Mouse (Mus musculus): ENCODE results near the gene Numb.

The Numb gene

DNA sequence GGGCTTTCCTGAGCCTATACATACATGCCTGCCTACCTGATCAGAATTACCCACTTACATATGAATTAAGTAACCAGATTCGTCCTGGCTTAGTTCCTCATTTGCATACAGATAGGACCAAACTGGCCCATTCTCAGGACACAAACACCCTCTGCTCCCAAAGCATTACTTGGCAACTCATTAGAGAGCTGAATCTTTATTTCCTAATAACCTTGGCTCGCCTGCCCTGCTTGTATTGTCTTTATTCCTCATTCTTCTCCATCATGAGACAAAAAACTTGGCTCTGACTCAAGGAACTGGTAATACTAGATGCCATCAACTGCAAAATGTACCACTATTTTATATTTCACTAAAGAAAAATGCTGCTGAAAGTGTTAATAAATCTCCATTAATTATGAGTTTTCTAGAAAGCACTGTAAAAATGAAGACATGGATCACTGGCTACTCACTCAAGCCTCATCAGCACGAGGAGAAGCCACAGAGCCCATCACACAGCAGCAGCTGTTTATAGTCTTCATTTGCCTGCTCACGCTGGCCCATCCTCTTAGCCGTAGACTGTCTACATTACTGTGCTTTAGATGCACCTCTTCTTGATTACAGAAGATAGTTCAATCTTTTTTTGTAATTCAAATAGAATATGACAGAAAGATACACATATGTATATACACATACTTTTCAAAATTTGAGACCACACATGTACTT lies 69.1 kb downstream of the Numb start:
- DNase-seq (ENCODE audit: low read depth, low spot score), result no peak

DNA sequence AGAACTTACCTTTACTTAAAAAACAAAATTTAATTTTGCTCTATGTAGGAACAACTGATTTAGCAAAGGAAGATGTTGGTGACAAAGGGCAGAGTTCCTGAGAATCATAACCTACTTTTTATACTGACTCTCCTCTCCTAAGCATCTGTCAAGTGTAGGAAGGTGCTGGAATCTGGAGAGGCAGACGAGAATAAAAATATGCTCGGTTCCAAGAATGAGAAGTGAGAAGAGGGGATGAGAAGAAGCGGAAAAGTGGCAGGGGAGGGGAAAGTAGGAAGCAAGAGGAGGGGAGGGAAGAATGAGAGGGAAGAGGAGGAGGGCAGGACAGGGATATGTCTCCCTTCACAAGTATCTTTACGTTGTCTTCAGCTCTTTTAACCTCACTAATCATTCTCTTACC lies 71.4 kb downstream of the Numb start:
- DNase-seq (ENCODE audit: low read depth, low spot score), result no peak

GRCm38 (mm10) chr12:83848595-83849231 lies 73.0 kb downstream of the Numb start:
- DNase-seq (ENCODE audit: low read depth, low spot score), result no peak

GRCm38 (mm10) chr12:83847877-83848276 lies 73.9 kb downstream of the Numb start:
- no peak for DNase-seq (ENCODE audit: low read depth, low spot score)

- no peak for DNase-seq (ENCODE audit: low read depth, low spot score)
These were observed 78.9 kb downstream of the Numb start for GRCm38 (mm10) chr12:83842678-83843440.

DNA sequence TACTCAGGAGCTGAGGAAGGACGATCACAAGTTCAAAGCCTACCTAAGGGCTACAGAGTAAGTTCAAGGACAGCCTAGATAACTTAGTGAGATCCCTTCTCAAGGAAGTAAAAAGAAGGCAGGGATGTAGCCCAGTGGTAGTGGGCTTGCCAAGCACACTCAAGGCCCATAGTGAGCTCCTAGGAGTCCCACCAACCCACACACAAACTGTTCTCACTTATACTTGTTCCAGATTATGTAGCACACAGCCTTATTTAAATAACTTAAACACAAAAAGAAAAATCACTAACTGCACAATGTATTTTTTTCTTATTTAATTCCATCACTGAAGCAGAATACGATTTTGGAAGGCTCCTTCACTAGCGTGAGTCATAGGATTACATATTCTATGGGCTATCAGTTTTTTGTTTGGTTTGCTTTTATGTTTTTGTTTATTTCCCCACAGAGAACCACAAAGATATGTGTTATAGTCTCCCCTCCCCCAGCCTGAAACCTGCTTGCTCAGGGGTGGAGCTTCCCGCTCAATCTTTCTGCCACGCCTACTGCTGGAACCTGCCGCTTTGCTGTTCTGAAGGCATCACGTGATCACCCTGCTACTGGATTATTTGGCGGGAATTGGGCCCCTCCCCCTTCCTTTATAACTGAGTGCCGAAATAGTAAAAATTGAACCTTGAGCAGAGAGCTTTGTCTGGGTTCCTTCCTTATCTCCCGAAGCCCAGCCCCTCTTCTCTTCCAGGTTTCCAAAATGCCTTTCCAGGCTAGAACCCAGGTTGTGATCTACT lies 80.1 kb downstream of the Numb start:
- DNase-seq (ENCODE audit: low read depth, low spot score), result peak; percentile 64

DNA sequence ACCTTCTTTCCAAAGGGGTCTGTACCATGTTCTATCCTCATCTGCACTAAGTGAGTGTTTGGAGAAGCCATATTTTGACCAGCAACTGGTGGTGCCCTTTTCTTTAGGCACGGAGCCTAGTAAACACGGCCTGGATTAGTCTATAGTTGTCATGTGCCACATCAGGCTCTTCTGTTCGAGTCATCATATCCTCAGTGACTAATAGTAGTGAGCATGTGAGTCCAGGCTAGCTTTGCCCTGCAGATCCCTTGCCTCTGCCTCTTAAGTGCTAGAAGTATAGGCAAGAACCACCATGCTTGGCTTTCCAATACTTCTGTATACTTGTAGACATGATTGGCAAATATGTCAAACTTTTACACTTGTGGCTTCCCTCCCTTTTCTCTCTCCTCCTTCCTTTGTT lies 87.8 kb downstream of the Numb start:
- no peak for DNase-seq (ENCODE audit: low read depth, low spot score)

DNA sequence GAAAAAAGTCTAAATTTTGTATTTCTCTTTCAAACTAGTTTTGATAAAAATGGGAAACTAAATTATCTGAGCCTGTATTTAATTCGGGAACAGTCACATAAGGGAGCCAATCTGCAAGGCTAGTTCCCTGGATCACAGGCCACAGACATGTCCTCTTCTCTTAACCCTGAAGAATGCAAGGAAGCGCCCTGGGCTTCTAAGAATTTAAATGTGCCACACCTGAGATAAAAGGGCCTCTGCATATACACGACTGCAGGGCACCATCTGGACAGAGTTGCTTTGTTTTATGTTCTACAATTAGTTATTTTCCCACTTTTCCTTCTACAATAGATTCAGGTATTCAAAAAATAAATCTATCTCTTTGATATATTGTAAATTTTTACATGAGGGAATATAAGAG lies 91.3 kb downstream of the Numb start:
- no peak for DNase-seq (ENCODE audit: low read depth, low spot score)

- no peak for DNase-seq (ENCODE audit: low read depth, low spot score)
These were observed 105.1 kb downstream of the Numb start for GRCm38 (mm10) chr12:83816616-83817015.

- DNase-seq (ENCODE audit: low read depth, low spot score), result no peak
These were observed 109.8 kb downstream of the Numb start for GRCm38 (mm10) chr12:83811901-83812300.

DNA sequence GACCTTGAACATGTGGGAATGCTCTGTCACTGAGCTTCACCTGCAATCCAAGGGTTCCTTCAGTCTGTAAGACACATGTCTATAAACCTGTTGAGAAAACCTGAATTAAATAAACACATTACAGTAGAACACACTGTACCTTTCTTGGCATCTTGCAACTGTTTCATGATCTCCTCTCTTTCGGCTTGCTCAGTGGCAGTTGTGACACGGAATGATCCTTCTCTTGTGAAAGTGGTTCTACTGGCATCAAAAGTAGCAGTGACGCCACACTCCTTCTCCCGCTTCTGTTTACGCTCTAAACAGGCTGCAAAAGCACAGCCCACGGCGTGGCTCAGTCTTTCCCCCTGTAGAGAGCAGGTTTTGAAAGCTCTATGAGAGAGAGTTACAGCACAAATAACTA lies 118.1 kb downstream of the Numb start:
- DNase-seq (ENCODE audit: low read depth, low spot score), result no peak

GRCm38 (mm10) chr12:83800943-83801342 lies 120.8 kb downstream of the Numb start:
- DNase-seq (ENCODE audit: low read depth, low spot score), result no peak

DNA sequence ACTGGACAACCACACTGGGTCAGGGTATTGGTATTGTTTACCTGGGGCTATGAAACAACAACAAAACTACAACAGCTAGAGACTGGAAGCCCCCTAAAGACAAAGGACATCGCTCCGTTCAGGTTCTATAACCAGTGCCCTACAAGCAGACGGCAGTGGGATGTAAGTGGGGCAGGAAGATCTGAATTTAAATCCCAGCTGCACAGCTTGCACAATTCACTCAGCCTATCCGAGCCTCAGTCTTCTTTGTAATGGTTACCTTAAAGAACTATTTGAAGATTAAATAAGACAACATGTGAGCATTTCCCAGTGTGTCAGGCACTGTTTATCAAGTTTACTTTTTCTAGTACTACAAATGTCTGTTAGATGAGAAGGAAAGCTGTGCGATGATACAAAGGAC lies 123.4 kb downstream of the Numb start:
- DNase-seq (ENCODE audit: low read depth, low spot score), result no peak

GRCm38 (mm10) chr12:83795586-83795985 lies 126.1 kb downstream of the Numb start:
- DNase-seq (ENCODE audit: low read depth, low spot score), result no peak

DNA sequence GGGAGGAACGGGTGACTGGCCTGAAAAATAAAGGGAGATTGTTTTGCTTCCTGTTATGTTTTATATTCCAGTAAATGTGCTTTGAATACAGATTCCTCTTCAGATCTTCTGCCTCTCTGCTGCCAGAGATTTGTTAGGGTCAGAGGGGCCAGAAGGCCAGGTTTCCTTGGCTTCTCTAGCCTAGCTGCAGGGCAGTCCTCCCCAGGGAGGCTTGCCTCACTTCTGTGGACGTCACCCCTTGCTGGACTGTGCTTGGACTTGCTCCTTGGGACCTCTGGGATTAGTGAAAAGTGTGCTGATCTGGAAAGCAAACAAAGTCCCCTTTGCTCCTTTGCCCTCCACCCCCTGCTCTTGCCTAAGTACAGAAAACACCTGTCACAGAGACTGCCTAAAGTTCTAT lies 126.7 kb downstream of the Numb start:
- DNase-seq (ENCODE audit: low read depth, low spot score), result no peak

GRCm38 (mm10) chr12:83792706-83793410 lies 128.9 kb downstream of the Numb start:
- no peak for DNase-seq (ENCODE audit: low read depth, low spot score)

DNA sequence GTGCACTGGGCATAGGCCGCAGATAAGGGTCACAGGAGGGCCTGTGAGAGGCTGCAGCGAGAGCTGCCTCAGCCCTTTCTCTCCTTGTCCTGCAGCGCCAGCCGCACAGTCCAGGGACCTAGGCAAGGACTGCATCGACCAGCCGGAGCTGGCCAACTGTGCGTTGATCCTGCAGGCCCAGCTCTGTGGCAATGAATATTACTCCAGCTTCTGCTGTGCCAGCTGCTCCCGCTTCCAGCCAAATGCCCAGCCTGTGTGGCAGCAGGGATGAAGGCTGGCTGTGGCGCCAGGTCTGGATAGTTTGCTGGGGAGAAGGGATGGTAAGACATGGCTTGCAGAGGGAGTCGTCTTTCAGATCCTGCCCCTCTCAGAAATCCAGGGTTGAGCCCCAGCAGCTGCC lies 130.0 kb downstream of the Numb start:
- DNase-seq (ENCODE audit: low read depth, low spot score), result no peak

DNA sequence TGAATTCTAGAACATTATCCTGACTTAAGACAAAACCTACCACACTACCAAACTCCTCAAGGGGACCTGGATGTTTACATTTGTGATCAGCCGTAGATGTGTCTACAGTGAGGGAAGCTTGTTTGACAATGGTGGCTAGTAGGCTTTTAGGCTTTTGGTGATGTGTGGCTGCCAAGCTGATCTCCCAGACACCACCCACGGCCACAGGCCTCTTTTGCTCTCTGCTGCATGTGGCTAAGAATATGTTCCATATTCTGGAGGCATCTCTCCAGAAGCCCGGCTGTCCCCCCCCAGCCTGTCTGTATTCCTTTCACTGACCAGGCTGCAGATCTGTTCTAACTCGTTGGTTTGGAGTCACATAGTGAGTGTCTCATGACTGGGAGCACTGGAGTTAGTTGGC lies 131.0 kb downstream of the Numb start:
- no peak for DNase-seq (ENCODE audit: low read depth, low spot score)

DNA sequence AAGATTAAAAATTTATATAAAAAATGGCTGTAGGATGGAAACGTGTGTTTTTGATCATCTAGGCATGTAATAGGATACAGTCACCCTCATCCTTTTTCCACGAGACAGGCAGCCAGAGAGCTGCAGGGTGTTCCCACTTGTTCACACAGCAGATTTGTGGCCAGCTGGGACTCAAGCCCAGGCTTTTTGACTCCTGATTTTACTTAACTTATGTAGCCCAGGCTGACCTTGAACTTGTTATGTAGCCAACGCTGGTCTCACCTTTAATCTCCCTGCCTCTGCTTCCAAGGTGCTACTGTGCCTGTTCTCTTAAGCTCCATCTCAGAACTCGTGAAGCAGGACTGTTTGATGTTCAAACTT lies 132.0 kb downstream of the Numb start:
- no peak for DNase-seq (ENCODE audit: low read depth, low spot score)

GRCm38 (mm10) chr12:83789051-83789780 lies 132.5 kb downstream of the Numb start:
- no peak for DNase-seq (ENCODE audit: low read depth, low spot score)

GRCm38 (mm10) chr12:83785305-83785704 lies 136.4 kb downstream of the Numb start:
- DNase-seq (ENCODE audit: low read depth, low spot score), result no peak

Data from R1 (cell line).